Mouse (Mus musculus) stomach, postnatal 0 days (tissue): ENCODE data around the gene Gabpb2.
A peak's percentile ranks its signal among the peaks of the same experiment; 100 is the strongest.

Source experiments
- CTCF ChIP-seq: IDR thresholded peaks from 2 replicates; pipeline ENCODE4 v1.5.1; 2016; ENCODE audit warnings: antibody characterized with exemption, low read depth, mild to moderate bottlenecking, moderate library complexity
- EP300 ChIP-seq: optimal IDR thresholded peaks from 2 replicates; pipeline ENCODE3; 2016; ENCODE audit warnings: antibody characterized with exemption

GRCm38 (mm10) chr3:95133680-95134101, 84.0 kb downstream of the Gabpb2 start, which contains the start of the genes Scnm1 and Lysmd1:
- peak; percentile 39; the same call in 1 of the 2 replicates for TF ChIP-seq CTCF
- no peak for TF ChIP-seq EP300
